Mouse (Mus musculus) cerebellum, postnatal 10 days (tissue): ENCODE measurements around the gene Rwdd3.

ENCODE experiments used
- DNase-seq, 2 experiments: peaks; one replicate each; pipeline ENCODE4 v3.0.0; 2021; ENCODE audit warnings: mixed read lengths in 2 of 2

The Rwdd3 gene

GRCm38 (mm10) chr3:121159566-121159965 lies 11.9 kb downstream of the Rwdd3 start:
- peak; percentile 91 to 92 for DNase-seq

DNA sequence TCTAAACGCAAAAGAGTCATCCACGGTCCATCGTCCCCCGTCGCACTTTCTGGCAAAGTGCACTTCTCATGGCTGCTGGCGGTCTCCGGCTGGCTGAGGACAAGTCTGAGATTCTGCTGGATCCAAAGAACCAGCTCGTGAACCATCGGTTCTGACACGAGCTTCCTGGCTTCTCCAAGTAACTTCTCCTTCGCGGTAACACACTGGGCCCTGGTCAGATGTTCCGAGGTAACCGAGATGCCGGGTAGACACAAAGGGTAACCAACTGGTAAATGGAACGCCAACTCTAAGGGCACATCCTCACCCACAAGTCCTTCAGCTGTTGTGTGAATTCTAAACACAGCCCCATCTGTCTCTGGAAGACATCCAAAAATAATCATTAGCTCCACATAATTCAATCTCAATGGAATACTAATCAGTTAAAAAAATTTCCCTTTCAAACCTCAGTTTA lies 12.6 kb downstream of the Rwdd3 start:
- DNase-seq, result peak; percentile 89 to 91

- DNase-seq, result peak; percentile 69 to 77
Observed at GRCm38 (mm10) chr3:121157546-121158330, 13.8 kb downstream of the Rwdd3 start.

DNA sequence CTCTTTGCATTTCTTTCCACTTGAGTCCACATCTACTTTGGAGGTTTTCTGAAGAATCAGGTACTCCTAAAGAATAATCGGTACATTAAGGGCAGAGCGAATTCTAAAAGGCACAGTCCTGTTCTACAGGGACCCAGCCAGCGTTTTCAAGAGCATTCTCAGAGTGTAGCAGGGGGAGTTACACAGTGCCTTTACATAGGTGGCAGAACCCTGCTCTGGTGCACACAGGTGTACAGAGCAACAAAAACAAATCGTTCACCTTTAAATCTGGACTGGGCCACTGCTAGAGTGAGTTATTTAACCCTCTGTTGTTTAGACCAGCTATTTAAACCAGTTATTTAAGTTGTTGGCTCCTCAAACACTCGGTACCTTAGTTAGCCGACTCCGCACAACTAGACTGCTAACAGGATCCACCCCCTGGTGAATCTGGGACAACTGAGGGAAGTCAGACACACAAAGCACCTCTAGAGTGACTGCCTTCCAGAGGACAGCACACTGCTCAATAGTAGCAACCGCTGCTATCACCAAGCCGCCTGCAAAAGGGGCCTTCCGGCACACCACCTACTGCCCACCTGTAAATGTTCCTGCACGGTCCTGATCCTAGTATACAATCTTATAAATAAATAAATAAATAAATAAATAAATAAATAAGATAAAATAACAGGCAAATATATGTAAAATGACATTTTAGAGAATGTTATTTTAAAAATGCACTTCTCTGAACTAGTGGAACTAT lies 14.9 kb downstream of the Rwdd3 start:
- peak; percentile 25 to 42 for DNase-seq

DNA sequence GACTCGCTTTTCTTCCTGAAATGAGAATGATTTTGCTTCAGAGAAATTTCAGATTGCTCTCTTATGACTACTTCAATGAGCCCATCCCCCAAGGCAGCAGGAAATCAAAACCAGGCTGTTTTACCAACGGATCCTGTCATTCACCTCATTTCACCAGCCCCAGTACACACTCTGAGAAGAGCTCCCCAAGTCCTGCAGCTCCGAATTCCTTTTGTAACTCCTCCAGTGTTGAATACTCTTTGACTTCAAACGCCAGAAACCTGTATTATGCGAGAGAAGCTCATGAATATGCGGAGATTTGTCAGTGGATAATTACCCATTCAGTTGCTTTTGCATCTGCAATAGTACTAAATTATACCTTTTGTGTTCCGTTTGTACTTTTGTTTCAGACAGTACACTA lies 15.5 kb downstream of the Rwdd3 start:
- DNase-seq, result peak; percentile 57 to 67

DNA sequence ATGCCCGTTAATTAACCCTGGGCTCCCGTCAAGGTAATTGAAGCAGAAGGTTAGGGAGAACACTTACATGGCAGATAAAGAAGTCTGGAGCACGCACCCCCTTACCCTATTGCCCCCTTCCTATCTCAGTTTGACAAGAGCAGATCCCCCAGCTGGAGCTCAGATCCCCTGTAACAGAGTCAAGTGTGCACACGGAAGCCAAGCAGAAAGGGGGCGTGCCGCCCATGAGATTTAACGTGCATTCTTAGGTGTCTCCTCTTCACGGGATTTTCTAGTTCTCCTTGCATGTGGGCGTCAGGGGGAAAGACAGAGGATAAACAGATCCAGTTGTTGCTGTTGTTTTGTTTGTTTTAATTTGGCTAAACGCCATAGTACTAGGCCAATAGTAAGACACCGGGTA lies 37.6 kb downstream of the Rwdd3 start:
- no peak for DNase-seq

GRCm38 (mm10) chr3:121133039-121133438 lies 38.5 kb downstream of the Rwdd3 start:
- no peak for DNase-seq

DNA sequence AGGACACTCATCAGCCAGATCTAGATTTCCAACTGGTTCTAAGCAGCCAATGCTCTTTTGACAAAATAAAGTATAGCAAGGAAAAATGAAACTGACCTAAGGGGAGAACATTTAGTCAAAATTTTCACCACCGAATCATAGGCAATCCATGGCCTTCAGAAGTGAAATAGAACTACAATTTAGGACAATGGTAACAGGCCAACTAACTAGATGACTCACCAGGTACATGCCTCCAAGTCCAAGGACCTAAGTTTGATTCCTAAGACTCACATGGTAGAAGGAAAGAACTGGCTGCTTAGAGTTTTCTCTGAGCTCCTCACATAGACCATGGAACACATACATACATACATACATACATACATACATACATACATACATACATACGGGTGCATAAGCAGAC lies 44.3 kb downstream of the Rwdd3 start:
- DNase-seq, result no peak

GRCm38 (mm10) chr3:121126476-121126875 lies 45.0 kb downstream of the Rwdd3 start:
- no peak for DNase-seq

GRCm38 (mm10) chr3:121121072-121121471 lies 50.4 kb downstream of the Rwdd3 start:
- no peak for DNase-seq

DNA sequence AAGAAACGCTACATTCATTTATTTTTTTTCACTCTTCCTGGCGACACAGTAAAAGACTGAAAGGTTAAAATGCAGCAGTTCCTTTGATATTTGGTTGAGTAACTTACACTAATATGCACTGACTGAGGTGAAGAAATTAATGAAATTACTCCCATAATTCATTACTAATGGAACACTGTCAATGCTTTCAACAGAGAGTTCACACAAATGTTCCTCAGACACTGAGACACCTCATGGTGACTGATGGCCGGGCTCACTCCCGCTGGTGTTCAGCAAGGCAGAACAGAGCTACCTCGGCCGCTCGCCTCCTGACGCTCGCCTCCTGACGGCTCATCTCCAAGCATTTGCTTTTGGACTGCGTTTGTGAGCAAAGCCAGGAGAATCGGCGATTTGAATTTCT lies 54.9 kb downstream of the Rwdd3 start:
- peak; percentile 24 to 38 for DNase-seq

- no peak for DNase-seq
Observed at GRCm38 (mm10) chr3:121116067-121116466, 55.4 kb downstream of the Rwdd3 start.

- DNase-seq, result no peak
Observed at GRCm38 (mm10) chr3:121111068-121111467, 60.4 kb downstream of the Rwdd3 start.

GRCm38 (mm10) chr3:121110430-121110829 lies 61.1 kb downstream of the Rwdd3 start:
- DNase-seq, result no peak

DNA sequence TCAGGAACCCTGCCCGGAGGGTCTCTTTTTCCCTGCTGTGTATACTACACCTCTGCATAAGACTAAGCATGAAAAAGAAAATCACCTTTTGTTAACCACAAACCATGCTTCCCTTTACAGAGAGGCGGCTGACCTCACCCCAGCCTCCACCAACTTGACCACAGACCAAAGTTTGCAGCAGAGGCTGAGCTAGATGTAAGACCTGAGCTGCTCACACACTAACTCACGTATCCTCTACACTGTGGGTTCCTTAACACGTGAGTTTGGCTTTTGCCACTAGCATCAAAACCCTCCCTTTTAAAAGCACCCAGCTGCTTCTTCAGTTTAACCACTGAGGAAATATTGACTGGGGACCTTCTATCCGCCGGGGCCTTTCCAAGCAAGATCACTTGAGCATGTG lies 64.0 kb downstream of the Rwdd3 start:
- no peak for DNase-seq

GRCm38 (mm10) chr3:121105408-121105708 lies 66.1 kb downstream of the Rwdd3 start:
- no peak for DNase-seq
